Mouse (Mus musculus) mature B cell (primary cell): Measurements from ENCODE around the gene Pcp4l1.

Experiments
- in situ Hi-C: fragments of 300-500 bp; cut with MboI; formaldehyde crosslinking; loops from 2 replicates; pipeline ENCODE4 v1.14.3; 2019

Pcp4l1 gene

GRCm38 (mm10) chr1:171135600-171135999 is 60.5 kb downstream of the Pcp4l1 start:
- in situ Hi-C loops, result no loop called here

GRCm38 (mm10) chr1:171130971-171131370 is 65.1 kb downstream of the Pcp4l1 start:
- in situ Hi-C loops, result no loop called here

- in situ Hi-C loops, result loop anchor here (5.0 kb wide), 1 partner anchor 83 kb away; the partner anchor contains the start of gene Nr1i3
Measured at GRCm38 (mm10) chr1:171129251-171129650, 66.8 kb downstream of the Pcp4l1 start.

GRCm38 (mm10) chr1:171124398-171124797 is 71.7 kb downstream of the Pcp4l1 start:
- in situ Hi-C loops, result no loop called here
